Mouse (Mus musculus) gastrocnemius, postnatal 4 days (tissue): ENCODE results near the gene Art3. TPM values are rescaled to one million over a fixed set of nuclear protein-coding genes. Genes with fewer than 3 reads are reported as not detected.

ENCODE experiments used
- microRNA-seq: library from miRNA; unstranded; fragments of <30 nt; microRNA quantifications from one replicate; pipeline ENCODE4 v1.2.0, GENCODE M21; 2021
- total RNA-seq, 2 experiments: library from RNA; stranded (reverse); gene quantifications; 2 replicates each; pipeline ENCODE4 v1.2.3; 2021

Art3 gene
- total RNA-seq, 2 experiments from 2014 or later = 257 to 310 TPM

Small RNA genes lying within 50 kb of the gene (microRNA-seq; reads per million reads assigned to microRNA genes)
- gene Mir6415 = not detected

Other genes with a start within 250 kb of the Art3 start
- gene G3bp2, start 248.1 kb upstream of the Art3 start, total RNA-seq = 10 to 100 TPM; 68.6 to 70.1 TPM
- 10 to 100 TPM; 75.5 to 85.8 TPM for gene Uso1, start 193.9 kb upstream of the Art3 start, total RNA-seq
- not detected for gene U90926, start 116.4 kb upstream of the Art3 start, total RNA-seq
- gene Ppef2, start 75.5 kb upstream of the Art3 start, total RNA-seq = under 1 TPM; 0.08 to 0.29 TPM
- 10 to 100 TPM; 16.6 to 16.7 TPM for gene Naaa, start 53.7 kb upstream of the Art3 start, total RNA-seq
- gene Sdad1, start 21.3 kb upstream of the Art3 start, total RNA-seq = 10 to 100 TPM; 25.5 to 28.4 TPM
- 1 to 10 TPM; 5.0 to 8.4 TPM for gene Cxcl9, start 3.7 kb upstream of the Art3 start, total RNA-seq
- gene Cxcl10, start 17.1 kb downstream of the Art3 start, total RNA-seq = 1 to 10 TPM in 1 of 2 experiments, under 1 TPM in 1; 0.76 to 1.0 TPM
- 10 to 100 TPM; 22.6 to 25.6 TPM for gene Nup54, start 103.4 kb downstream of the Art3 start, total RNA-seq
- gene Scarb2, start 175.0 kb downstream of the Art3 start, total RNA-seq = 10 to 100 TPM; 90.2 to 96.8 TPM
- not detected for gene Fam47e, start 223.2 kb downstream of the Art3 start, total RNA-seq